Mouse (Mus musculus) hindbrain, embryonic 13.5 days (tissue): ENCODE results near the gene Olfr1220. TPM values are rescaled to one million over a fixed set of nuclear protein-coding genes. Genes with fewer than 3 reads are reported as not detected.

ENCODE experiments used
- ATAC-seq: fragments of 200-750 bp; cut with Nextera tagmentation; 2 replicates; pipeline ENCODE4 v1.8.0; 2017; ENCODE audit warnings: moderate TSS enrichment; ENCODE audit not compliant: low FRiP score
- H3K27ac ChIP-seq: fragments of 300-500 bp; sonication (generic); 2 replicates; pipeline ENCODE4 v1.5.1; 2015; ENCODE audit warnings: inconsistent platforms, mild to moderate bottlenecking, moderate library complexity
- H3K27me3 ChIP-seq: fragments of 300-500 bp; sonication (generic); 2 replicates; pipeline ENCODE4 v1.6.1; 2015; ENCODE audit warnings: mild to moderate bottlenecking, inconsistent platforms
- H3K36me3 ChIP-seq: fragments of 300-500 bp; sonication (generic); 2 replicates; pipeline ENCODE4 v1.6.1; 2015; ENCODE audit warnings: mild to moderate bottlenecking, inconsistent platforms
- H3K4me1 ChIP-seq: fragments of 300-500 bp; sonication (generic); replicated peaks from 2 replicates; pipeline ENCODE4 v1.6.1; 2015; ENCODE audit warnings: inconsistent platforms
- H3K4me2 ChIP-seq: fragments of 300-500 bp; sonication (generic); 2 replicates; pipeline ENCODE4 v1.6.1; 2015; ENCODE audit warnings: inconsistent platforms, mild to moderate bottlenecking, moderate library complexity
- H3K4me3 ChIP-seq: fragments of 300-500 bp; sonication (generic); 2 replicates; pipeline ENCODE4 v1.5.1; 2015; ENCODE audit warnings: mild to moderate bottlenecking, inconsistent platforms
- H3K9ac ChIP-seq: fragments of 300-500 bp; sonication (generic); 2 replicates; pipeline ENCODE4 v1.6.1; 2015; ENCODE audit warnings: mild to moderate bottlenecking, inconsistent platforms
- H3K9me3 ChIP-seq: fragments of 300-500 bp; sonication (generic); 2 replicates; pipeline ENCODE4 v1.6.1; 2016; ENCODE audit warnings: inconsistent platforms
- WGBS: fragments of 180-500 bp; shearing (Covaris S2); methylation state at CpG from one replicate; pipeline ENCODE4 v1.1.7; 2015; 5-methylcytosine and 5-hydroxymethylcytosine counted together
- polyA plus RNA-seq: library from polyadenylated mRNA; unstranded; fragments of >200 nt; fragmentation: Nextera tagmentation; extraction: Ambion mirVana; gene quantifications from 2 replicates; pipeline ENCODE4 v1.2.1, GENCODE M21; 2015

Olfr1220 gene
- not detected in 2 replicates for polyA plus RNA-seq

DNA sequence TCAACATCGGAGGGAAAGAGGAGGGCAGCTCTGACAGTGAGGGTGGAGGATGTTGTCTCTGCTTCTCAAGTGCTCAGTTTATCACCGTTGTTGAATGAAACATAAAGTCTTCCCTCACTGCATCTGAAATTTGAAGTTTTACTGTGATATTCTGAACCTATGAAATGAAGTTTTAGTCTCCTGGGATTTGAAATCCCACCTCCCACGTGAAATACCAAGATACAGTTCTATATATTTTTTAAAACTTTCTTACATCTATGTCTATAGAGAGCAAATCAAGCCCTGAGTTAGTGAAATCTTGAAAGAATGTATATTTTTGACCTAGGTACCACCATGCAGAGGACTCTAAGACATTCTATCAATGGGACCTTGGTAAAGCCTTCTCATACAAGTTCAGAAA is at the start of gene Olfr1220:
Olfr1220 (minus strand) TSS at position 101 of the 400 bp plus-strand sequence.
- H3K9me3 ChIP-seq, result no peaks in the 10 kb centered on the region
- 85% methylated on average over 3 of the region's 3 CpGs for WGBS
- no peak within 1 kb of the TSS for H3K9ac ChIP-seq
- no peaks in the 10 kb centered on the region for H3K4me1 ChIP-seq
- no peak within 1 kb of the TSS for H3K4me3 ChIP-seq
- H3K4me2 ChIP-seq, result no peak within 1 kb of the TSS
- H3K27ac ChIP-seq, result no peak within 1 kb of the TSS
- no peak for ATAC-seq
- no peaks in the 10 kb centered on the region for H3K27me3 ChIP-seq
- H3K36me3 ChIP-seq, result no peaks in the 10 kb centered on the region

DNA sequence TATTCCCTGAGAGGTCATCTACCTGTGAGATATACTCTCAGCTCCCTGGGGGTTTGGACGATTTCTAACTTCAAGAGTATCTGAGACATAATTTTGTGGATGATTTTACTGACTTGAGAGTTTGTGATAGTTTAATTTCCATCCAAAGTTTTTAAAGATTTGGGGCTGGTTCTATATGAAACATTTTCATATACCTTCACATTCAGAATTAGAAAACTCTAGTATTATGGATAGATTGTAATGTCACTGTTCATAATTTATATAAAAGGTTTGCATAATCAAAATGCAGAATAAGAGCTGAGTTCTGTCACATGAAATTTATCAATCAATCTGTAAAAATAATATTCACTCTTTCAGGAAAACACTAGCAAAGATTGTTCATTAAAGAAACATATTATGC is 44.8 kb upstream of the Olfr1220 start, which contains the start of gene Olfr1223:
Olfr1223 (minus strand) TSS at position 101 of the 400 bp plus-strand sequence.
- no peak within 1 kb of the TSS for H3K4me3 ChIP-seq
- H3K4me1 ChIP-seq, result no peaks in the 10 kb centered on the region
- H3K36me3 ChIP-seq, result no peaks in the 10 kb centered on the region
- H3K27ac ChIP-seq, result no peak within 1 kb of the TSS
- H3K9ac ChIP-seq, result no peak within 1 kb of the TSS
- 74% methylated on average over 1 of the region's 1 CpGs for WGBS
- no peaks in the 10 kb centered on the region for H3K9me3 ChIP-seq
- no peak within 1 kb of the TSS for H3K4me2 ChIP-seq
- ATAC-seq, result no peak
- no peaks in the 10 kb centered on the region for H3K27me3 ChIP-seq

DNA sequence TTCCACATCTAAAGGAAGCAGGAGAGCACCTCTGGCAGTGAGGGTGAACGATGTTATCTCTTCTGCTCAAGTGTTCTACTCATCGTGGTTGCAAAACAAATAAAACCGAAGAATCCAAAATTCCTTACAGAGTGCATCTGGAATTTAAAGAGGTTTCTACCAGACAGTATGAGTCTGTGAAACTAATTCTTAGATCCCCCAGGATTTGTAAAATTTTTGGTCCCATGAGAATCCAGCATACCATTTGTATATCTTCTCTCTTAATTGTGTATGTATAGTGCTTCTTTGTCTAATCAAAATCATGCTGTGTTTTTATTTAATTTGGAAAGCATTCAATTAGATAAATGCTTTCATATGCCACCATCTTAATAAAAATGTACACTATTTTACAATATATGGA is 26.3 kb upstream of the Olfr1220 start, which contains the start of gene Olfr1222:
Olfr1222 (minus strand) TSS at position 101 of the 400 bp plus-strand sequence.
- Histone ChIP-seq H3K27ac (no peak within 1 kb of the TSS), H3K4me2 (no peak within 1 kb of the TSS), H3K4me1 (no peaks in the 10 kb centered on the region), H3K36me3 (no peaks in the 10 kb centered on the region), H3K27me3 (no peaks in the 10 kb centered on the region), H3K9me3 (no peaks in the 10 kb centered on the region), H3K4me3 (no peak within 1 kb of the TSS), H3K9ac (no peak within 1 kb of the TSS)
- no peak for ATAC-seq
- whole genome bisulfite sequencing, result 83% methylated on average over 3 of the region's 3 CpGs

DNA sequence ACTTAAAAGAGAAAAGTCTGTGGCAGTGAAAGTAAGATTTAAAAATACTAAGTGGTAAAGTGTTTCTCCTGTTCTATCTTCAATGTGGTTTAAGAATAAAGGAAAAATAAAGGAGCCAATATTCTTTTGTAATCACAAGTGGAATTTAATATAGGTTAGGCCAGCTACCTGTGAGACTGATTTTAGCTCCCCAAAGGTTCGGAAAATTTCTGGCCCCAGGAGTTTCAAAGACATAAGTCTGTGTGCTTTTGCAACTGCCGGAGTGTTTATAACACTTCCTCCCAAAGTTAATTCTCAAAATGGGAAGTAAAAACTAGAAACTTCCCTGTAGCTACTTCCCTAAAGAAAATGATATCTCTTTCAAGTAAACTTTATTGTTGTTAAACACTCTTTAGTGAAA is 10.5 kb upstream of the Olfr1220 start, which contains the start of gene Olfr1221:
Olfr1221 (minus strand) TSS at position 101 of the 400 bp plus-strand sequence.
- Histone ChIP-seq H3K4me3 (no peak within 1 kb of the TSS), H3K4me2 (no peak within 1 kb of the TSS), H3K27me3 (no peaks in the 10 kb centered on the region), H3K9ac (no peak within 1 kb of the TSS), H3K9me3 (no peaks in the 10 kb centered on the region), H3K36me3 (no peaks in the 10 kb centered on the region), H3K4me1 (no peaks in the 10 kb centered on the region), H3K27ac (no peak within 1 kb of the TSS)
- ATAC-seq, result no peak
- WGBS, result 89% methylated on average over 2 of the region's 2 CpGs

DNA sequence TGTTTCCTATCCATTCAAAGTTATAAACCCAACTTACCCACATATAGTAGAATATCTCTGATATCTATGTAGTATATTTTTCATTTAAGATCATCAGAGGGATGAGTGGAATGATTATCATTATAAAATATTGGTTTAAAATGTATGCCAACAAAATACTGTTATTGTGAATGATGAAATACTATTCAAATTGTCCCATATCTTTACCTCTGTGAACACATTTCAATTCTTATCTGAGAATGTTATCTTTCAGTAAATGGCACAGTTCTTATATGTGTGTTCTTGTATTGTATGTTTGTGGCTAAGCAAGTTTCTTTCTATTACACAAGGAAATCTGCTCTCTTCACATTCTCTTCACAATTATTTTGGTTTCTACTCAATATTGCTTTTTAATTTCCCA is 984 bp downstream of the Olfr1220 start:
- H3K4me1 ChIP-seq, result no peaks in the 10 kb centered on the region
- no peaks in the 10 kb centered on the region for H3K36me3 ChIP-seq
- H3K9ac ChIP-seq, result no peak overlapping the region
- H3K27ac ChIP-seq, result no peak overlapping the region
- H3K4me3 ChIP-seq, result no peak overlapping the region
- ATAC-seq, result no peak
- H3K9me3 ChIP-seq, result no peaks in the 10 kb centered on the region
- H3K27me3 ChIP-seq, result no peaks in the 10 kb centered on the region
- H3K4me2 ChIP-seq, result no peak overlapping the region

GRCm38 (mm10) chr2:89093848-89094247 is 12.8 kb downstream of the Olfr1220 start:
- no peak for ATAC-seq
- Histone ChIP-seq H3K4me2 (no peak overlapping the region), H3K4me1 (no peaks in the 10 kb centered on the region), H3K27me3 (no peaks in the 10 kb centered on the region), H3K9me3 (no peaks in the 10 kb centered on the region), H3K36me3 (no peaks in the 10 kb centered on the region), H3K27ac (no peak overlapping the region), H3K4me3 (no peak overlapping the region), H3K9ac (no peak overlapping the region)
- 100% methylated on average over 1 of the region's 1 CpGs for WGBS

- Histone ChIP-seq H3K4me1 (no peaks in the 10 kb centered on the region), H3K9me3 (no peaks in the 10 kb centered on the region), H3K27me3 (no peaks in the 10 kb centered on the region), H3K9ac (no peak within 1 kb of the TSS), H3K4me2 (no peak within 1 kb of the TSS), H3K36me3 (no peaks in the 10 kb centered on the region), H3K27ac (no peak within 1 kb of the TSS), H3K4me3 (no peak within 1 kb of the TSS)
- ATAC-seq, result no peak
- WGBS, result 76% methylated on average over 1 of the region's 1 CpGs
These were observed 23.2 kb downstream of the Olfr1220 start, which contains the start of gene Olfr1219 for GRCm38 (mm10) chr2:89083413-89083812. Gene Olfr1219 (minus strand): TSS chr2:89083513.

DNA sequence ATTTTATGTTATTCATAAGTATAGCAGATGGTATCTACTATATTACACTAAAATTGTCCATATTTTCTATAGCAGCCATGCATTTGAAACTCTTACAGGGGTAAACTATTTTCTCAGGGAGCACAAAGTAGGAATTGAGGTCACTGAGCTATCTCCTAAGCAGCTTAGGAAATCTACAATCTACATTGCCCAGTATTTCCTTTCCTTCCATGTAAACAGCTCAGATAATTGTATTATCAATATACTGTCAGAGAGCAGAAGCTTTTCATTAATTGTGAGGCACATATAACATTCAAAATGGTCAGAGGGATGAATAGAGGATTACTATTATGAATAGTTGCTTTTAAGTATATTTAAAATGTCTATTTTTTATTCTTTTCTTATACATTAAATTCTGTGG is 25.1 kb downstream of the Olfr1220 start:
- H3K36me3 ChIP-seq, result no peaks in the 10 kb centered on the region
- H3K4me2 ChIP-seq, result no peak overlapping the region
- ATAC-seq, result no peak
- H3K9ac ChIP-seq, result no peak overlapping the region
- no peaks in the 10 kb centered on the region for H3K9me3 ChIP-seq
- H3K27ac ChIP-seq, result no peak overlapping the region
- no peaks in the 10 kb centered on the region for H3K27me3 ChIP-seq
- no peaks in the 10 kb centered on the region for H3K4me1 ChIP-seq
- no peak overlapping the region for H3K4me3 ChIP-seq

GRCm38 (mm10) chr2:89061087-89061486 is 45.5 kb downstream of the Olfr1220 start, which contains the start of gene Olfr1218:
Gene Olfr1218 (minus strand): TSS chr2:89061187.
- H3K4me2 ChIP-seq, result no peak within 1 kb of the TSS
- no peak within 1 kb of the TSS for H3K4me3 ChIP-seq
- H3K4me1 ChIP-seq, result no peaks in the 10 kb centered on the region
- no peaks in the 10 kb centered on the region for H3K27me3 ChIP-seq
- H3K36me3 ChIP-seq, result no peaks in the 10 kb centered on the region
- H3K9me3 ChIP-seq, result no peaks in the 10 kb centered on the region
- H3K9ac ChIP-seq, result no peak within 1 kb of the TSS
- no peak for ATAC-seq
- H3K27ac ChIP-seq, result no peak within 1 kb of the TSS

Other genes starting within 250 kb of the Olfr1220 start
- not detected in 2 replicates for gene Olfr1206, start 243.6 kb downstream of the Olfr1220 start, polyA plus RNA-seq
- gene Olfr1208, start 204.5 kb downstream of the Olfr1220 start, polyA plus RNA-seq, result not detected in 2 replicates
- not detected in 2 replicates for gene Olfr1209, start 191.7 kb downstream of the Olfr1220 start, polyA plus RNA-seq
- not detected in 2 replicates for gene Olfr1211, start 168.7 kb downstream of the Olfr1220 start, polyA plus RNA-seq
- not detected in 2 replicates for gene Olfr1212, start 152.9 kb downstream of the Olfr1220 start, polyA plus RNA-seq
- not detected in 2 replicates for gene Gm13762, start 126.6 kb downstream of the Olfr1220 start, polyA plus RNA-seq
- not detected in 2 replicates for gene Olfr1214, start 114.2 kb downstream of the Olfr1220 start, polyA plus RNA-seq
- not detected in 2 replicates for gene Olfr1215, start 99.9 kb downstream of the Olfr1220 start, polyA plus RNA-seq
- gene Olfr1216, start 88.5 kb downstream of the Olfr1220 start, polyA plus RNA-seq, result not detected in 2 replicates
- gene Olfr1217, start 74.8 kb downstream of the Olfr1220 start, polyA plus RNA-seq, result not detected in 2 replicates
- gene Olfr1218, start 45.6 kb downstream of the Olfr1220 start, polyA plus RNA-seq, result not detected in 2 replicates
- gene Olfr1219, start 23.3 kb downstream of the Olfr1220 start, polyA plus RNA-seq, result not detected in 2 replicates
- gene Olfr1221, start 10.4 kb upstream of the Olfr1220 start, polyA plus RNA-seq, result not detected in 2 replicates
- gene Olfr1222, start 26.2 kb upstream of the Olfr1220 start, polyA plus RNA-seq, result not detected in 2 replicates
- gene Olfr1223, start 44.7 kb upstream of the Olfr1220 start, polyA plus RNA-seq, result not detected in 2 replicates
- not detected in 2 replicates for gene Olfr1224-ps1, start 57.3 kb upstream of the Olfr1220 start, polyA plus RNA-seq
- gene Olfr1225, start 67.8 kb upstream of the Olfr1220 start, polyA plus RNA-seq, result not detected in 2 replicates
- gene Olfr1226, start 93.2 kb upstream of the Olfr1220 start, polyA plus RNA-seq, result not detected in 2 replicates
- gene Olfr1228, start 147.2 kb upstream of the Olfr1220 start, polyA plus RNA-seq, result not detected in 2 replicates
- not detected in 2 replicates for gene Olfr1229, start 181.2 kb upstream of the Olfr1220 start, polyA plus RNA-seq
- gene Olfr1230, start 190.4 kb upstream of the Olfr1220 start, polyA plus RNA-seq, result not detected in 2 replicates
- gene Olfr1231, start 200.2 kb upstream of the Olfr1220 start, polyA plus RNA-seq, result not detected in 2 replicates
- not detected in 2 replicates for gene Olfr1232, start 222.8 kb upstream of the Olfr1220 start, polyA plus RNA-seq
- gene Olfr1233, start 235.6 kb upstream of the Olfr1220 start, polyA plus RNA-seq, result not detected in 2 replicates